Mouse (Mus musculus) myocyte (in vitro differentiated cells): Measurements from ENCODE around the gene Dnah2. TPM values are rescaled to one million over a fixed set of nuclear protein-coding genes. Genes with fewer than 3 reads are reported as not detected.

Source experiments
- H3K27me3 ChIP-seq: one replicate; pipeline ENCODE4 v1.6.1; 2011; ENCODE audit not compliant: control insufficient read depth, insufficient read depth, insufficient read length
- H3K36me3 ChIP-seq: one replicate; pipeline ENCODE4 v1.6.1; 2011; ENCODE audit not compliant: control insufficient read depth, insufficient read depth
- H3K4me2 ChIP-seq: one replicate; pipeline ENCODE4 v1.6.1; 2011; ENCODE audit warnings: low read depth, control low read depth
- H3K4me3 ChIP-seq: one replicate; pipeline ENCODE4 v1.5.1; 2011; ENCODE audit warnings: mild to moderate bottlenecking, control low read depth, moderate library complexity
- H3K79me2 ChIP-seq: one replicate; pipeline ENCODE4 v1.6.1; 2011; ENCODE audit not compliant: control insufficient read depth, insufficient read depth
- H3ac ChIP-seq: one replicate; pipeline ENCODE4 v1.6.1; 2011; ENCODE audit not compliant: control insufficient read depth, insufficient read length
- CEBPB ChIP-seq: IDR thresholded peaks from 2 replicates; pipeline ENCODE4 v1.6.1; 2011; ENCODE audit warnings: mild to moderate bottlenecking, moderate library complexity; ENCODE audit not compliant: poor library complexity, insufficient read depth, severe bottlenecking
- E2F4 ChIP-seq: IDR thresholded peaks from one replicate; pipeline ENCODE4 v1.6.1; 2011; ENCODE audit warnings: mild to moderate bottlenecking, control low read depth, moderate library complexity; ENCODE audit not compliant: insufficient read depth
- MAX ChIP-seq: IDR thresholded peaks from one replicate; pipeline ENCODE4 v1.6.1; 2011; ENCODE audit warnings: low read depth, mild to moderate bottlenecking, control low read depth
- MYOD1 ChIP-seq, 3 experiments: IDR thresholded peaks; one replicate each; pipeline ENCODE4 v1.6.1; 2011; ENCODE audit warnings: control low read depth in 2 of 3, low read depth in 2 of 3, mild to moderate bottlenecking in 2 of 3, moderate library complexity in 1 of 3; ENCODE audit not compliant: insufficient read length in 2 of 3, control insufficient read depth in 1 of 3
- MYOG ChIP-seq, 3 experiments: IDR thresholded peaks; one replicate each; pipeline ENCODE4 v1.6.1; 2011; ENCODE audit warnings: control low read depth in 2 of 3, low read depth in 2 of 3, mild to moderate bottlenecking in 2 of 3; ENCODE audit not compliant: insufficient read length in 2 of 3, control insufficient read depth in 1 of 3, insufficient read depth in 1 of 3
- POLR2A ChIP-seq: IDR thresholded peaks from one replicate; pipeline ENCODE4 v1.6.1; 2011; ENCODE audit warnings: low read depth, mild to moderate bottlenecking, control low read depth, moderate library complexity; ENCODE audit not compliant: insufficient read length
- POLR2AphosphoS2 ChIP-seq: IDR thresholded peaks from one replicate; pipeline ENCODE4 v1.6.1; 2011; ENCODE audit warnings: low read depth, control low read depth; ENCODE audit not compliant: insufficient read length
- REST ChIP-seq: IDR thresholded peaks from one replicate; pipeline ENCODE4 v1.6.1; 2011; ENCODE audit warnings: mild to moderate bottlenecking, control low read depth, moderate library complexity; ENCODE audit not compliant: insufficient read depth, insufficient read length
- SRF ChIP-seq: IDR thresholded peaks from one replicate; pipeline ENCODE4 v1.6.1; 2011; ENCODE audit warnings: low read depth; ENCODE audit not compliant: control insufficient read depth, insufficient read length
- TCF12 ChIP-seq: IDR thresholded peaks from one replicate; pipeline ENCODE4 v1.6.1; 2011; ENCODE audit warnings: mild to moderate bottlenecking, control low read depth; ENCODE audit not compliant: poor library complexity, insufficient read depth, severe bottlenecking
- TCF3 ChIP-seq: IDR thresholded peaks from one replicate; pipeline ENCODE4 v1.6.1; 2011; ENCODE audit warnings: low read depth, control low read depth; ENCODE audit not compliant: insufficient read length
- USF1 ChIP-seq: IDR thresholded peaks from one replicate; pipeline ENCODE4 v1.6.1; 2011; ENCODE audit warnings: low read depth, mild to moderate bottlenecking, control low read depth, moderate library complexity
- polyA plus RNA-seq: library from polyadenylated mRNA; unstranded; fragments of >200 nt; fragmentation: generic; extraction: Trizol; gene quantifications from one replicate; pipeline ENCODE4 v1.2.1, GENCODE M21; 2012; ENCODE audit warnings: missing spikeins

The Dnah2 gene
- polyA plus RNA-seq, 1 experiment, result 0.24 TPM

DNA sequence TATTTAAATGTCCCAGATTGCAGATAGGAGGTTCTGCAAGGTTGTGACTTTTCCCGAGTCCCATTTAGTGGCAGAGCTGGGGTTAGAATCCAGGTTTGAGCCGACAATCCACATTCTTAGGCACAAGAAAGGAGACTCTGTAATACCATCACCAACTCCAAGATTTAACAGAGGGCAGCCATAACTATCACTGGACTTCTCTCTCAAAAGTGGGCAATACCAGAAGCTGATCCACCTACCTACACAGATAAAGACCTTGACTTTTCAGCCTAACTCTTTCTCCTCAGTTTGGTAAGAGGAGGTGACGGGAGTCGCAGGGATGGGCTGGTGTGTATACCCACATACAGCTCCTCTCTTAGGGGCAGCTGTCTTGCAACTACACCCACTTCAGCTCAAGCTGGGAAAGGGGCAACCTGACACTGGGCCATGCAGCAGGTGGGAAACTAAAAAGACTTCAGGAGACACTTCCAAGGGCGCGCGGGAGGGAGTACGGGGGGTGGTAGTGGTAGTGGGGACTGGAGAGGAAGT lies 131.9 kb downstream of the Dnah2 start:
- Histone ChIP-seq H3K4me3 (peak overlapping the region; percentile 100), H3K36me3 (peaks cover 13% of the 10 kb centered on the region), H3ac (no peak overlapping the region), H3K79me2 (peaks cover 24% of the 10 kb centered on the region), H3K4me2 (peak overlapping the region; percentile 98), H3K27me3 (no peaks in the 10 kb centered on the region)
- TF ChIP-seq POLR2A, result peak; percentile 39
- TF ChIP-seq MYOG (IDR thresholded peaks at IDR 0.05; ENCODE audit: control insufficient read depth in 1 of 3, insufficient read depth in 1 of 3, insufficient read length in 2 of 3, low read depth in 2 of 3), result peak; percentile 9 to 86 (median 68)
- peak; percentile 59 for TF ChIP-seq TCF12
- TF ChIP-seq MYOD1 (IDR thresholded peaks at IDR 0.05; ENCODE audit: control insufficient read depth in 1 of 3, insufficient read length in 2 of 3, low read depth in 2 of 3), result peak; percentile 38 to 82 (median 58)
- TF ChIP-seq SRF, result no peak
- no peak for TF ChIP-seq TCF3

DNA sequence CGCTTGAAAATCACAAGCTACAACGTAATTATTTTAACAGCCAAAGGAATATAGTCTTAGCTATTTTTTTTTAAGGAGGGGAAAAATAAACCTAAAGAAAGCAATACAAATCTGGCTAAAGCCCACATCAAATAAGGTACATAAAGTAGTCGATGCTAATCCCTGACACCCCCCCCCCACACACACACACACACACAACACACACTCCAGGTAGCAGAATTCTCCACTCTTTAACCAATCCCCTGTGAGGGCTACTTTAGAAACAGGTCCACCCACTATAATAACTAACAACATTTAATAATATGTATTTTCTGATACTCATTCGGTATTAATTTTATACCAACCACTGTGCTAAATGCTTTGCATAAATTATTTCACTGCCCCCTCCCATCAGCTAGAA lies 132.4 kb downstream of the Dnah2 start:
- H3K4me3 ChIP-seq, result peak overlapping the region; percentile 100
- H3ac ChIP-seq, result peak overlapping the region; percentile 50
- no peak for TF ChIP-seq TCF3
- H3K36me3 ChIP-seq, result peaks cover 13% of the 10 kb centered on the region
- H3K79me2 ChIP-seq, result peaks cover 27% of the 10 kb centered on the region
- H3K27me3 ChIP-seq, result no peaks in the 10 kb centered on the region
- H3K4me2 ChIP-seq, result peak overlapping the region; percentile 98

DNA sequence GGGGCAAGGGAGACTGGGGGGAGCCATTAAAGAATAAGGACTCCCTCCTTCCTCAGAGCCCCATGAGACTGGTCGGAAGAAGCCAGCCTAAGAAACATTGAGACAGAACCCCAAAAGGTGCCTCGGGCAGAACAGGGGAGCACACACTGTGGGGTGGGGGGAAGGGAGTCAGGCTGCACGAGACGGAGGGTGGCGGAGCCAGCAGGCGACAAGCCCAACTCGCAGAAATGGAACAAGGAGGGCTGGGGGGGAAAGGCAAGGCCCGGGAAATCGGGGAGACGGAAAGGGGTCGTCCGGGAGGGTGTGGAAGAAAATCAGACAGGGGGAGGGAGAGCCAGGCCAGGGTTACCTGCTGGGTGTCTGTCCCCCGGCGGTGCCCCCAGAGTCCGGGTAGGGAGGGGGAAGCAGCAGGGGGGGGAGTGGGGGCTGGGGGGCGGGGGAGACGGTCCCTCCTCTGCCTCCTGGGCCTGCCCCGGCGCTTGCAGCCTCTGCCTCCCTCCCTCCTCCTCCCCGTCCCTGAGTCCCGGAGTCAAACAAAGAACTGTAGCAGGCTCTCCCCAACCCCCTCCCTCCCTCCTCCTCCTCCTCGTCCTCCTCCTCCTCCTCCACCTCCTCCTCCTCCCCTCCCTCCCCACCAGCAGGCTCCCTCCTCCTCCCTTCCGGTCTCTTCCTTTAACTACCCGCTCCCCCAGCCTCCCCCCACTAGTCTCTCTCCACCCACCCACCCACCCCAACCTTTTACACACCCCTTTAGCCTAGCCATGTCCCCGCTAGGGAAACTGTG lies 133.1 kb downstream of the Dnah2 start:
- H3K27me3 ChIP-seq, result no peaks in the 10 kb centered on the region
- no peak for TF ChIP-seq REST
- TF ChIP-seq SRF, result no peak
- peak; percentile 86 for TF ChIP-seq POLR2AphosphoS2
- TF ChIP-seq MAX, result no peak
- no peak for TF ChIP-seq TCF3
- peak; percentile 70 for TF ChIP-seq POLR2A
- no peak for TF ChIP-seq USF1
- peak overlapping the region; percentile 14 for H3K4me2 ChIP-seq
- peaks cover 13% of the 10 kb centered on the region for H3K36me3 ChIP-seq
- H3K4me3 ChIP-seq, result peak overlapping the region; percentile 100
- peaks cover 29% of the 10 kb centered on the region for H3K79me2 ChIP-seq
- peak overlapping the region; percentile 50 for H3ac ChIP-seq

DNA sequence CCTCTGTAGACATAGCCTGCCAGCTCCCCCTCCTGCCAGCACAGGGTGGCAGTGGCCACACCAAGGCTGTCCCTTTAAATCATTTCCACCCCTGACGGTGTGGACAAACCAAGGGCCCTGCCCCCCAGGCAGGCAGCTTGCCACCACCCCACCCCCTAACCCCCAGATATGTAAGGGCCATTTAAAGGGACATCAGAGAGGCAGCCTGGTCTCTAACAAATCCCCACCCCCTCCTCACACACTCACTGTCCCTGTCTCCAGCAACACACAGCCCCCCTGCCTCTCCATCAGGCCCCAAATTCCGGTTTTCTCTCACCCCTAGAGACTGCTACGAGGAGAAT lies 133.6 kb downstream of the Dnah2 start:
- Histone ChIP-seq H3K4me2 (peak overlapping the region; percentile 96), H3K4me3 (peak overlapping the region; percentile 100), H3K36me3 (peaks cover 13% of the 10 kb centered on the region), H3K27me3 (no peaks in the 10 kb centered on the region), H3K79me2 (peaks cover 35% of the 10 kb centered on the region), H3ac (peak overlapping the region; percentile 50)
- TF ChIP-seq MYOD1 (IDR thresholded peaks at IDR 0.05; ENCODE audit: control insufficient read depth in 1 of 3, insufficient read length in 2 of 3, low read depth in 2 of 3) (peak in 1 of 3 experiments; percentile 50), USF1 (no peak), MYOG (IDR thresholded peaks at IDR 0.05; ENCODE audit: control insufficient read depth in 1 of 3, insufficient read depth in 1 of 3, insufficient read length in 2 of 3, low read depth in 2 of 3) (peak in 1 of 3 experiments; percentile 58), E2F4 (no peak), SRF (peak; percentile 44), CEBPB (0 out of 2 replicates have a peak, but pooled peaks have one; percentile 12), POLR2AphosphoS2 (peak; percentile 93), TCF12 (no peak), POLR2A (peak; percentile 87), REST (no peak)

DNA sequence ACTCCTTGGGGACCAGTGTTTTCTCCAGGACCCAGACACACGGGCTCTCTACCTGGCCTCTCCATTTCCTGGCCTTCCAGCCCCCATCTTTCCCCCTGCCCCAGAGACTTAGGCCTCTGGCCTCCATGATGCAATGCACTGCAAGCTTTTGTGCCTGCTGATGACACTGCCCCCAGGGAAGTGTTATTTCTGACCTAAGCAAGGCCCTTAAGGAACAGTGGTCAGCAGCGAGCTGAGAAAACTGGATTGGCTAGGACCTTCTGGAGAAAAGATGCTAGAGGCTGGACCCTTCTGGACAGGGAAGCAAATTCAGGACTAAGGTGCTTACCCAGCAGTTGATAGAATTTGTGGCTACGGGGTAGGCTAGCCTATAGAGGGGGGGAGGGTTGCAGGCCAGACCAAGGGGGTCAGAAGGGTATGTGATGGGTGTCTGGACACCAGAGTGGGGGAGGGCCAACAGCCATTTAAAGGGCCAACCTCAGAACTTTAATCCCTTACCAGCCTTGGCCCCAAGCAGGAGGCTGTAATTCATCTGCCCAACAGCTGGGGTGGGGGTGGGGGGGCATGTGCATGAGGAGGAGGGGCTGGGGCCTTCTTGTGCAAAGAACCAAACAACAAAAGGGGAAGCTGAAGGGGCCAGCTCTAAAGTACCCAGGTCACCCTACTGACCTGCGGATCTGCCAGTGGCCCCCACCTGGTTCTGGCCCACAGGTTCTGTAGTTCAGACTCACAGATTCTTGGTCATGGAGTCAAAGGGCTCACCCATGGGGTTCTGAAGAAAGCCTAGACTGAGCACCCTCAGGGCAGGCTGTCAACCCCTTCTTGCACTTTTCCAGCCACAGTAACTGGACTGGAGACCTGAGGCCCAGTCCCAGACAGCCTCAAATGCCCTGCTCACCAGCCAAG lies 134.2 kb downstream of the Dnah2 start:
- H3K36me3 ChIP-seq, result peaks cover 13% of the 10 kb centered on the region
- H3K4me2 ChIP-seq, result peak overlapping the region; percentile 96
- peak overlapping the region; percentile 100 for H3K4me3 ChIP-seq
- TF ChIP-seq TCF12, result peak; percentile 77
- TF ChIP-seq POLR2A, result peak; percentile 1
- TF ChIP-seq MYOG (IDR thresholded peaks at IDR 0.05; ENCODE audit: control insufficient read depth in 1 of 3, insufficient read depth in 1 of 3, insufficient read length in 2 of 3, low read depth in 2 of 3), result no peak
- no peak for TF ChIP-seq TCF3
- peak; percentile 64 to 94 (median 74) for TF ChIP-seq MYOD1 (IDR thresholded peaks at IDR 0.05; ENCODE audit: control insufficient read depth in 1 of 3, insufficient read length in 2 of 3, low read depth in 2 of 3)
- TF ChIP-seq CEBPB, result peak; percentile 100
- peak overlapping the region; percentile 50 for H3ac ChIP-seq
- H3K27me3 ChIP-seq, result no peaks in the 10 kb centered on the region
- H3K79me2 ChIP-seq, result peaks cover 41% of the 10 kb centered on the region
